Mouse (Mus musculus) forebrain, embryonic 11.5 days (tissue): Measurements from ENCODE around the gene Snrnp25. TPM values are rescaled to one million over a fixed set of nuclear protein-coding genes. Genes with fewer than 3 reads are reported as not detected.

Experiments used
- ATAC-seq: fragments of 200-750 bp; cut with Nextera tagmentation; replicated peaks from 2 replicates; pipeline ENCODE4 v1.8.0; 2017; ENCODE audit warnings: moderate TSS enrichment; ENCODE audit not compliant: low FRiP score
- DNase-seq: peaks from one replicate; pipeline ENCODE4 v3.0.0-alpha.2; 2017; ENCODE audit warnings: low spot score
- H3K27ac ChIP-seq: fragments of 300-500 bp; sonication (generic); 2 replicates; pipeline ENCODE4 v1.5.1; 2014; ENCODE audit warnings: low read depth, low read length
- H3K27me3 ChIP-seq: fragments of 300-500 bp; sonication (generic); 2 replicates; pipeline ENCODE4 v1.6.1; 2014; ENCODE audit warnings: mild to moderate bottlenecking, low read length, mixed read lengths; ENCODE audit not compliant: control insufficient read depth, insufficient read depth
- H3K36me3 ChIP-seq: fragments of 300-500 bp; sonication (generic); 2 replicates; pipeline ENCODE4 v1.6.1; 2014; ENCODE audit warnings: mild to moderate bottlenecking, low read length, moderate library complexity, mixed read lengths; ENCODE audit not compliant: control insufficient read depth, insufficient read depth
- H3K4me1 ChIP-seq: fragments of 300-500 bp; sonication (generic); replicated peaks from 2 replicates; pipeline ENCODE4 v1.6.1; 2014; ENCODE audit warnings: low read length, mixed read lengths; ENCODE audit not compliant: control insufficient read depth, insufficient read depth
- H3K4me2 ChIP-seq: fragments of 300-500 bp; sonication (generic); 2 replicates; pipeline ENCODE4 v1.6.1; 2014; ENCODE audit warnings: low read depth, mild to moderate bottlenecking, low read length, moderate library complexity, mixed read lengths; ENCODE audit not compliant: severe bottlenecking
- H3K4me3 ChIP-seq: fragments of 300-500 bp; sonication (generic); 2 replicates; pipeline ENCODE4 v1.5.1; 2014; ENCODE audit warnings: low read depth, low read length
- H3K9ac ChIP-seq: fragments of 300-500 bp; sonication (generic); 2 replicates; pipeline ENCODE4 v1.6.1; 2014; ENCODE audit warnings: low read length
- H3K9me3 ChIP-seq: fragments of 300-500 bp; sonication (generic); 2 replicates; pipeline ENCODE4 v1.6.1; 2016; ENCODE audit warnings: low read length, mixed read lengths; ENCODE audit not compliant: control insufficient read depth
- WGBS: fragments of 180-500 bp; shearing (Covaris S2); extraction: QIAGEN DNeasy Blood & Tissue Kit; methylation state at CpG from one replicate; pipeline ENCODE4 v1.1.7; 2014; 5-methylcytosine and 5-hydroxymethylcytosine counted together
- polyA plus RNA-seq: library from polyadenylated mRNA; unstranded; fragments of >200 nt; fragmentation: Nextera tagmentation; extraction: Ambion mirVana; gene quantifications from 2 replicates; pipeline ENCODE4 v1.2.1, GENCODE M21; 2014

The Snrnp25 gene
- polyA plus RNA-seq, 1 experiment from 2014 or later = 86.2 TPM

- 36% methylated on average over 4 of the region's 4 CpGs for WGBS
- Histone ChIP-seq H3K27ac (no peak overlapping the region), H3K9ac (no peak overlapping the region), H3K4me2 (no peak overlapping the region), H3K36me3 (no peaks in the 10 kb centered on the region; the same call in 1 of the 2 replicates), H3K9me3 (no peaks in the 10 kb centered on the region), H3K27me3 (peaks cover 11% of the 10 kb centered on the region; the same call in 1 of the 2 replicates), H3K4me3 (no peak overlapping the region), H3K4me1 (peaks cover 15% of the 10 kb centered on the region)
- no peak for ATAC-seq
- DNase-seq = no peak
Measured at GRCm38 (mm10) chr11:32224468-32225139, 19.4 kb downstream of the Snrnp25 start.

DNA sequence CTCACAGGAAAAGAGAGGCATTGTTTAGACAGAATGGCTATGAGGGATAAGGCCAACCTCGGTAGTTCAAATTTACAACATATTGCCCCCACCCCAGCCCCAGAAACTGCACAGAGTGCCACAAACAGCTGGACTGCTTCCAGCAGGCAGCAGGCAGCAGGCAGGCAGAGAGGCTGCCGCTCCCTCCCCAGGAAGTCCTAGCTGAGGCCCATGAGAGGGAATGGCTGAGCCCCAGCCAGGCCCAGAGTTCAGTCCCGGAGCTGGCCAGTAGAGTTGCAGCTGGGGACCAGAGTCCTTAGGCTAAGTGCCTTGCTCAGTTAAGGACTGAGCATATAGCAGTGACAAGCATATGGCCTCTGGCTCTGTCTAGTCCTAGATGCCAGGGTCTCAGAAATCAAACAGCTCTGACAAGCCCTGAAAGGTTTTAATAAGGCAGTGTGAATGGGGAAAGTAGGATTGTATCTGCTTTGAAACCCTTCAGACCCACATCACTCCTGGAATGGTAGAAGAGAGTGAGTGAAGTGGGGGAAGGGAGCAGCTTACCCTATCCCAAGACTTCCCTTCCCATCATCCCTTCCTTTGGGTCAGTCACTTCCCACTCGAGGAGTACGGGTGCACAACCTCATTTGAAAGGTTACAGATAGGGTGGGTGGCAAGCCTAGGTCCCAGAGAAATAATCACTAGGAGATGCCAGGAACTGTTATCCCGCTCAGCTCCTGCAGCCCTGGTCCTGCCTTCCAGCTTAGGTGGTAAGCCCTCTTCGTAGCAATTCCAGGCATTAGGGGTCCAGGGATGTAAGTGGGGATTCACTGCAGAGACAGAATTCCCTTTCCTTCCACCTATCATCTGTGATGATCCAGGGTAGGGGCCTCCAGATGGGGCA lies 20.2 kb downstream of the Snrnp25 start:
- Histone ChIP-seq H3K4me1 (peaks cover 15% of the 10 kb centered on the region), H3K27me3 (peaks cover 11% of the 10 kb centered on the region; the same call in 1 of the 2 replicates), H3K9ac (no peak overlapping the region), H3K4me3 (no peak overlapping the region), H3K9me3 (no peaks in the 10 kb centered on the region), H3K4me2 (no peak overlapping the region), H3K27ac (no peak overlapping the region), H3K36me3 (no peaks in the 10 kb centered on the region; the same call in 1 of the 2 replicates)
- ATAC-seq (no peak), DNase-seq (no peak)
- 68% methylated on average over 7 of the region's 7 CpGs for WGBS

- H3K4me3 ChIP-seq = peak within 1 kb of the TSS; percentile 59
- ATAC-seq = peak; percentile 85
- peak within 1 kb of the TSS; percentile 85 for H3K9ac ChIP-seq
- 4% methylated on average over 47 of the region's 47 CpGs for WGBS
- no peaks in the 10 kb centered on the region for H3K9me3 ChIP-seq
- H3K4me2 ChIP-seq = peak within 1 kb of the TSS; percentile 69
- peaks cover 2% of the 10 kb centered on the region; the same call in 1 of the 2 replicates for H3K36me3 ChIP-seq
- peak; percentile 93 for DNase-seq
- peaks cover 11% of the 10 kb centered on the region; the same call in 1 of the 2 replicates for H3K27me3 ChIP-seq
- H3K4me1 ChIP-seq = peaks cover 11% of the 10 kb centered on the region
- no peak within 1 kb of the TSS; the same call in 1 of the 2 replicates for H3K27ac ChIP-seq
Measured at GRCm38 (mm10) chr11:32226124-32226871, 21.1 kb downstream of the Snrnp25 start, which contains the start of gene Mpg. Gene Mpg (plus strand): TSS chr11:32226505.

- H3K27ac ChIP-seq = no peak overlapping the region; the same call in 1 of the 2 replicates
- peak overlapping the region; percentile 59 for H3K4me3 ChIP-seq
- peaks cover 6% of the 10 kb centered on the region; the same call in 1 of the 2 replicates for H3K36me3 ChIP-seq
- 36% methylated on average over 1 of the region's 1 CpGs for WGBS
- DNase-seq = no peak
- no peak for ATAC-seq
- peaks cover 11% of the 10 kb centered on the region; the same call in 1 of the 2 replicates for H3K27me3 ChIP-seq
- H3K4me2 ChIP-seq = peak overlapping the region; percentile 69
- H3K4me1 ChIP-seq = peaks cover 10% of the 10 kb centered on the region
- H3K9me3 ChIP-seq = no peaks in the 10 kb centered on the region
- peak overlapping the region; percentile 85 for H3K9ac ChIP-seq
Measured at GRCm38 (mm10) chr11:32227041-32227440, 21.8 kb downstream of the Snrnp25 start.

DNA sequence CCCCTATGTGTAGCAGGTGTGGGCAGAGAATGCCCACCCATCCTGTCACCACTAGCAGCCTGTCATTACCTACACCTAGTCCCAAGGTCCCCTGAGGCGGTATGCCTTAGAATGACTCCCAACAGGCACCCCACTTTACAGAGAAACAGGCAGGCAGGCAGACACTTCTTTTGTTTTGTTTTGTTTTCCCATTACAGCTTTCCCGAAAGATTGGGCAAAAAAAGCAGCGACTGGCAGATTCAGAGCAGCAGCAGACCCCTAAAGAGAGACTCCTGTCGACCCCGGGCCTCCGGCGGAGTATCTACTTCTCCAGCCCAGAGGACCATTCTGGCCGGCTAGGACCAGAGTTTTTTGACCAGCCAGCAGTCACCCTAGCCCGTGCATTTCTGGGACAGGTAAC lies 22.3 kb downstream of the Snrnp25 start:
- no peak for DNase-seq
- WGBS = 92% methylated on average over 9 of the region's 9 CpGs
- Histone ChIP-seq H3K36me3 (peaks cover 6% of the 10 kb centered on the region; the same call in 1 of the 2 replicates), H3K27ac (no peak overlapping the region), H3K4me1 (peaks cover 5% of the 10 kb centered on the region; the same call in 1 of the 2 replicates), H3K4me3 (no peak overlapping the region), H3K9ac (no peak overlapping the region), H3K27me3 (peaks cover 6% of the 10 kb centered on the region; the same call in 1 of the 2 replicates), H3K4me2 (no peak overlapping the region), H3K9me3 (no peaks in the 10 kb centered on the region)
- no peak for ATAC-seq

DNA sequence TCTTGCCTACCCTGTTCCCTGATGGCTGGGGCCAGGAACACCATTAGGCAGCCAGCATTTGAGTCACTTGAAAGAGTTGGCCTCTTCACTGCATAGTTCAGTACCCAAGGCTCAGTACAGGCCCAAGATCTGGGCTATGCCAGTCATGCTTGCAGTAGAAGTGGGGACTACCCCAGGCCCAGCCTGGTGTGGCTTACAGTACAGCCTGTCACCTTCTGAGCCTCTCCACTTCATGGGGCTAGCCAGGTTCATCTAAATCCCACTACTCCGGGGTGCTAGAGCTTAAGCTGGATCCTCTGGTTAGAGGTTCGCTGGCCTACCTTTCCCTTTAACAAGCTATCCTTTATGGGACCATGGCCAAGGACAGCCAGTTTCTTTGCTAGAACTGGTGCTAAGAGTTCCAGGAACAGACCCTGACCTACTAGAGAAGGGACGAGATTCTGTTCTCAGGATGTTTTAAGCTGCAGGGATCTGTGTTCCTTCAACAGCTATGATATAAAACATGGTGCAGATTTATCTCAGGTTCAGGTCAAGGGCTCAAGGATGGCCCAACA lies 23.2 kb downstream of the Snrnp25 start:
- WGBS = 92% methylated on average over 3 of the region's 3 CpGs
- Histone ChIP-seq H3K4me2 (no peak overlapping the region), H3K4me3 (no peak overlapping the region), H3K4me1 (peaks cover 2% of the 10 kb centered on the region; the same call in 1 of the 2 replicates), H3K9ac (no peak overlapping the region), H3K27me3 (no peaks in the 10 kb centered on the region; the same call in 1 of the 2 replicates), H3K27ac (no peak overlapping the region), H3K36me3 (peaks cover 6% of the 10 kb centered on the region; the same call in 1 of the 2 replicates), H3K9me3 (no peaks in the 10 kb centered on the region)
- ATAC-seq (no peak), DNase-seq (no peak)

GRCm38 (mm10) chr11:32230220-32230619 lies 25.0 kb downstream of the Snrnp25 start:
- H3K4me3 ChIP-seq = no peak overlapping the region
- H3K9me3 ChIP-seq = no peaks in the 10 kb centered on the region
- DNase-seq (no peak), ATAC-seq (no peak)
- peaks cover 2% of the 10 kb centered on the region; the same call in 1 of the 2 replicates for H3K4me1 ChIP-seq
- H3K27ac ChIP-seq = no peak overlapping the region
- H3K4me2 ChIP-seq = no peak overlapping the region
- H3K36me3 ChIP-seq = peaks cover 6% of the 10 kb centered on the region; the same call in 1 of the 2 replicates
- no peak overlapping the region for H3K9ac ChIP-seq
- no peaks in the 10 kb centered on the region for H3K27me3 ChIP-seq
- WGBS = 91% methylated on average over 4 of the region's 4 CpGs
